Mouse (Mus musculus) intestine, embryonic 16.5 days (tissue): ENCODE data around the gene Jam3. TPM values are rescaled to one million over a fixed set of nuclear protein-coding genes. Genes with fewer than 3 reads are reported as not detected.
A peak's percentile ranks its signal among the peaks of the same experiment; 100 is the strongest.

Experiments used
- ATAC-seq: fragments of 200-750 bp; cut with Nextera tagmentation; 2 replicates; pipeline ENCODE4 v1.8.0; 2017; ENCODE audit warnings: moderate TSS enrichment, moderate library complexity
- H3K27ac ChIP-seq: fragments of 300-500 bp; sonication (generic); 2 replicates; pipeline ENCODE4 v1.5.1; 2014; ENCODE audit warnings: mild to moderate bottlenecking, low read length
- H3K27me3 ChIP-seq: fragments of 300-500 bp; sonication (generic); replicated peaks from 2 replicates; pipeline ENCODE4 v1.6.1; 2014; ENCODE audit warnings: low read length, control low read depth, mixed read lengths; ENCODE audit not compliant: control insufficient read depth, insufficient read depth
- H3K36me3 ChIP-seq: fragments of 300-500 bp; sonication (generic); 2 replicates; pipeline ENCODE4 v1.6.1; 2014; ENCODE audit warnings: low read length, control low read depth; ENCODE audit not compliant: control insufficient read depth, insufficient read depth
- H3K4me1 ChIP-seq: fragments of 300-500 bp; sonication (generic); 2 replicates; pipeline ENCODE4 v1.6.1; 2014; ENCODE audit warnings: low read length, control low read depth, mixed read lengths; ENCODE audit not compliant: control insufficient read depth, insufficient read depth
- H3K4me2 ChIP-seq: fragments of 300-500 bp; sonication (generic); 2 replicates; pipeline ENCODE4 v1.6.1; 2014; ENCODE audit warnings: low read depth, low read length, control low read depth
- H3K4me3 ChIP-seq: fragments of 300-500 bp; sonication (generic); 2 replicates; pipeline ENCODE4 v1.5.1; 2014; ENCODE audit warnings: mild to moderate bottlenecking, low read length
- H3K9ac ChIP-seq: fragments of 300-500 bp; sonication (generic); 2 replicates; pipeline ENCODE4 v1.6.1; 2014; ENCODE audit warnings: low read depth, low read length
- H3K9me3 ChIP-seq: fragments of 300-500 bp; sonication (generic); 2 replicates; pipeline ENCODE4 v1.6.1; 2016; ENCODE audit warnings: low read length, control low read depth; ENCODE audit not compliant: control insufficient read depth
- WGBS: fragments of 180-500 bp; shearing (Covaris S2); extraction: QIAGEN DNeasy Blood & Tissue Kit; methylation state at CpG from one replicate; pipeline ENCODE4 v1.1.7; 2014; 5-methylcytosine and 5-hydroxymethylcytosine counted together
- polyA plus RNA-seq: library from polyadenylated mRNA; unstranded; fragments of >200 nt; fragmentation: Nextera tagmentation; extraction: Ambion mirVana; gene quantifications from 2 replicates; pipeline ENCODE4 v1.2.1, GENCODE M21; 2015

Jam3 gene
- polyA plus RNA-seq, 1 experiment from 2014 or later: 41.4 TPM

DNA sequence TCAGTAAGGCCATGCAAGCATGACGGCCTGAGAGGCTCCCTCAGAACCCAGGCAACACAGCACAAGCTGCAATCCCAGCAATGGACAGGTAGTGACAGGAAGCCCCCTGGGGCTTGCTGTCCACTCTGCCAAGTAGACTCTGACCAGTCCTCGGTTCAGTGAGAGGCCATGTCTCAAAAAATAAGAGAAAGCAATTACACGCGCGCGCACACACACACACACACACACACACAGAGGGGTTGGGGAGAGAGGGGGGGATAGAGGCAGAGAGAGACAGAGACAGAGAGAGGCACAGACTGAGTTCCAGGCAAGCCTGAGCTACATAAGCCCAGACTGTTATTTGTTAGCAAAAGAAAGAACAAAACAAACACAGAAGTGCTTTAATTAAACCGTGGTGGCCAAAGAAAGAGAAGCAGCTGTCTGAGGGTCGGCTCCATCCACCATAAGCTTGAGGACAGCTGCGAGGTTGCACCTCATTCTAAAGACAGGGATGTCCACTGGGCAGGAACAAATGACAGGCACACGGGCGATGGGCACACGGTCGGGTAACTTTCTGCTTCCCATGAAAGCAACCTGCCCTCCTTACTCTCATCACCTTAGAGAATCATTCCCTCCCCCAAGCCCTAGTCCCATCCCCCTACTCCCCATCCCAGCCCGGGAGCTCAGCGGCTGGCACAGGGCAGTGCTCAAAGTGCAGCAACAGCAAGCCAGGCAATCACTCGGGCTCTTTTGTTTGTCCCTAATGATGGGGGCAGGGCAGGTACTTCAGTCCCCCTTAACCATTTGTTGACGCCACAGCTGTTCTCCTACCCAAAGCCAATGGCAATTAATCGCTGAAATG is 6.4 kb downstream of the Jam3 start:
- Histone ChIP-seq H3K9ac (no peak overlapping the region), H3K4me2 (no peak overlapping the region), H3K4me3 (no peak overlapping the region), H3K4me1 (0 out of 2 replicates have a peak, but pooled peaks cover 6% of the 10 kb centered on the region), H3K36me3 (no peaks in the 10 kb centered on the region), H3K9me3 (no peaks in the 10 kb centered on the region), H3K27me3 (no peaks in the 10 kb centered on the region), H3K27ac (no peak overlapping the region)
- peak; percentile 42; the same call in 1 of the 2 replicates for ATAC-seq
- WGBS: 29% methylated on average over 18 of the region's 18 CpGs

DNA sequence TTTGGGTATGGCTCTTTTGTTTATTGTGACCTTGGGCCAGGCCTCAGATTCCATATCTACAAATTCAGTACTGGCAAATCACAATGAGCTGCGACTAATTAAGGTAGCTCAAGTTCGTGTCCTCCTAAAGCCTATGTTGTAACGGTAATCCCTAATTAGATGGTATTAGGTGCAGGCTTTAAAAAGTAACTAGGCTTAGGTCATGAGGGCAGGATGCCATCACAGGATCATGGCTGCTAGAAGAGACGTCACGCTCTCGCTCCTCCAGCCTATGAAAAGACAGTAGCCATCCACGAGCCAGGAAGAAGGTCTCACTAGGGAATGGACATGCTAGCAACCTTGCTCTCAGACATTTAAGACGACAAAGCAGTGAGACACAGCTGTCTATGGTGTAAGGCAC is 7.3 kb downstream of the Jam3 start:
- H3K36me3 ChIP-seq: no peaks in the 10 kb centered on the region
- H3K4me1 ChIP-seq: 0 out of 2 replicates have a peak, but pooled peaks cover 6% of the 10 kb centered on the region
- no peaks in the 10 kb centered on the region for H3K27me3 ChIP-seq
- 81% methylated on average over 8 of the region's 8 CpGs for WGBS
- ATAC-seq: no peak
- H3K9ac ChIP-seq: no peak overlapping the region
- H3K4me2 ChIP-seq: no peak overlapping the region
- H3K9me3 ChIP-seq: no peaks in the 10 kb centered on the region
- no peak overlapping the region for H3K27ac ChIP-seq
- H3K4me3 ChIP-seq: no peak overlapping the region

DNA sequence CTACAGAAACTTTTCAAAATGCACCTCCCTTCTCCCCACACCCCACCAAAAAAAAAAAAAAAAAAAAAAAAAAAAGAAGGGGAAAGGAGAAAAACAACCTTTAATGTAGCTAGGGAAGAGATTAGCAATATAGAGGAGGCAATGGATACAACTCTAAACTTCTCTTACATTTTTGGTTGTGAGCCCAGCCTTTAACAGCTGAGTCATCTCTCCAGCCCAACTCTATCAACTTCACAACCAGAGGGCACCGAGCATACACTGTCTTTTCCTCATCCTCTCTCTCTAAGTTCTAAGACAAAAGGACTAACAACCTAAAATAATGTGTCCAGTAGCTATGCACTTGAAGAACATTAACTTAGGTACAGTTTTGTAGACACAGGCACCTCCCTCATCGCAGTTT is 8.4 kb downstream of the Jam3 start:
- no peak overlapping the region for H3K27ac ChIP-seq
- H3K27me3 ChIP-seq: no peaks in the 10 kb centered on the region
- WGBS: 80% methylated on average over 2 of the region's 2 CpGs
- no peak overlapping the region for H3K9ac ChIP-seq
- no peak for ATAC-seq
- H3K4me2 ChIP-seq: no peak overlapping the region
- H3K36me3 ChIP-seq: no peaks in the 10 kb centered on the region
- H3K4me1 ChIP-seq: 0 out of 2 replicates have a peak, but pooled peaks cover 6% of the 10 kb centered on the region
- no peak overlapping the region for H3K4me3 ChIP-seq
- no peaks in the 10 kb centered on the region for H3K9me3 ChIP-seq

DNA sequence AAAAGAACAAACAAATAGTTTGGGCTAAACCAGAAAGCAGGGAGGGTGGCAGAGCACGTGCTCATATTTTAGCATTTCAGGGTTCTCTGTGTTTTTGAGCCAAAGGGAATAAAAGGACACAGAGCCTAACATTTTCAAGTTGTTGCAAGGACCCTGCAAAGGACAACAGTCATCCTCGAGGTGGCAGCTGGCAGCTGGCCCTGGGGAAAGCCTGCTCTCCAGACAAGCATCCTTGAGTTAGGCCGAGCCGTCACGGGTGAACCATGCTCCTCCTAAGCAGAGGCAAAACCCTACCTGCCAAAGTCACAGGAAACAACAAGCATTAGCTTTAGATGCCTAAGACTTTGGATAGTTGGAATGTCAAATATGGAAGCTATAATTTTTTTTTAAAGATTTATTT is 10.2 kb downstream of the Jam3 start:
- Histone ChIP-seq H3K27ac (no peak overlapping the region), H3K4me1 (0 out of 2 replicates have a peak, but pooled peaks cover 6% of the 10 kb centered on the region), H3K9ac (no peak overlapping the region), H3K9me3 (no peaks in the 10 kb centered on the region), H3K4me3 (no peak overlapping the region), H3K36me3 (no peaks in the 10 kb centered on the region), H3K4me2 (no peak overlapping the region), H3K27me3 (no peaks in the 10 kb centered on the region)
- ATAC-seq: no peak
- 79% methylated on average over 5 of the region's 5 CpGs for WGBS

- Histone ChIP-seq H3K36me3 (no peaks in the 10 kb centered on the region), H3K9me3 (no peaks in the 10 kb centered on the region), H3K27me3 (no peaks in the 10 kb centered on the region), H3K4me3 (no peak overlapping the region), H3K4me1 (0 out of 2 replicates have a peak, but pooled peaks cover 6% of the 10 kb centered on the region), H3K9ac (no peak overlapping the region), H3K27ac (no peak overlapping the region), H3K4me2 (no peak overlapping the region)
- no peak for ATAC-seq
- WGBS: 82% methylated on average over 4 of the region's 4 CpGs
Measured at GRCm38 (mm10) chr9:27144271-27144840, 10.9 kb downstream of the Jam3 start.

DNA sequence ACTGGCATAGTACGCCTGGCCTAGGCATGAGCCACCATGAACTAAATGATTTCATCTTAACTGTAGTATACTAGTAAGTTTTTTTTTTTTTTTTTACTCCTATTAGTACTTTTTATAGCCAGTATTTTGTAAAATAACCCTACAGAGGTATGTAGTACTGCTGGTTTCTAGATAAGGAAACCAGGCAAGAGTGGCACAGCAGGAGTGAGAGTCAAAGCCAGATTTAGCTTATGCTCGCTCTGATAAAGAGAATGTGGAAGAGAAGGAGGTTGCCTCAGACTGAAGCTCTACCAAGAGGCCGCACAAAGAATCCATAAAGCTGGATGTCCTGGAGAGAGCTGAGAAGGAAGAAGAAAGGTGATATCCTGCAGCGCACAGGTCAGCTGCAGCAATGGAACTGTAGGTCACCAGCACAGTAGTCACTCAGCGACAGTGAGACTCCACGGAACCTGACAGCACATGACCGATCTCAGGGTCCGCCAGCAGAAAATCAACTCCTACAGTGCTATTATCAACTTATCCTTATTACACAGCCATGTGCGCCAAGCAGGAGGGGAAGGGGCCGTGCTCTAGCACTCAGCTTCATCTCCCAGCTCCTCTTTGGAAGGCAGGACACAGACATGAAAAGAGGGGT is 14.7 kb downstream of the Jam3 start:
- no peak overlapping the region for H3K4me2 ChIP-seq
- WGBS: 94% methylated on average over 10 of the region's 10 CpGs
- no peak for ATAC-seq

GRCm38 (mm10) chr9:27136651-27137050 is 18.6 kb downstream of the Jam3 start:
- H3K27ac ChIP-seq: no peak overlapping the region
- WGBS: 75% methylated on average over 8 of the region's 8 CpGs
- ATAC-seq: no peak

More for the DNA sequence above, 14.7 kb downstream of the Jam3 start:
- no peaks in the 10 kb centered on the region for H3K4me1 ChIP-seq
- H3K27me3 ChIP-seq: no peaks in the 10 kb centered on the region
- H3K36me3 ChIP-seq: no peaks in the 10 kb centered on the region
- no peaks in the 10 kb centered on the region for H3K9me3 ChIP-seq
- no peak overlapping the region for H3K9ac ChIP-seq
- no peak overlapping the region for H3K27ac ChIP-seq
- no peak overlapping the region for H3K4me3 ChIP-seq

DNA sequence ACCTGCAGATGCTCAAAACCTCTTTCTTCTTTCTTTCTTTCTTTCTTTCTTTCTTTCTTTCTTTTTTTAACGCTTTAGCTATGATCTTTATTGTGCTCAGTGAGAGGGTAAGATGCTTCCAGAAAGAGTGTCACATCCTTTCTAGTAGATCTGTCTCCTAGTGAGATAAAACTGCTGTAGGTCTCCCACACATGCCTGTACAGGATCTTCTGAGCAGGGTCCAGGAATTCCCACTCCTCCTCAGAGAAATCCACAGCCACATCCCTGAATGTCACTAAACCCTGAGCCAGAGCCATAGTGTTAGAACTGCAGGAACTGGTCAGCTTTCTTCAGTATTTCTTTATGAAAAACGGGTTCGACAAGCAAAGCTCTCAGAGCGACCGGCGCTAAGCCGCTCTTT is 19.8 kb downstream of the Jam3 start:
- no peak overlapping the region for H3K27ac ChIP-seq
- H3K27me3 ChIP-seq: no peaks in the 10 kb centered on the region
- ATAC-seq: no peak
- no peak overlapping the region for H3K4me3 ChIP-seq
- no peaks in the 10 kb centered on the region for H3K4me1 ChIP-seq
- H3K36me3 ChIP-seq: no peaks in the 10 kb centered on the region
- WGBS: 88% methylated on average over 7 of the region's 7 CpGs
- no peaks in the 10 kb centered on the region for H3K9me3 ChIP-seq
- H3K9ac ChIP-seq: no peak overlapping the region
- H3K4me2 ChIP-seq: no peak overlapping the region

More at GRCm38 (mm10) chr9:27136651-27137050, 18.6 kb downstream of the Jam3 start:
- Histone ChIP-seq H3K4me2 (no peak overlapping the region), H3K9ac (no peak overlapping the region), H3K9me3 (no peaks in the 10 kb centered on the region), H3K27me3 (no peaks in the 10 kb centered on the region), H3K4me3 (no peak overlapping the region), H3K36me3 (no peaks in the 10 kb centered on the region), H3K4me1 (no peaks in the 10 kb centered on the region)

DNA sequence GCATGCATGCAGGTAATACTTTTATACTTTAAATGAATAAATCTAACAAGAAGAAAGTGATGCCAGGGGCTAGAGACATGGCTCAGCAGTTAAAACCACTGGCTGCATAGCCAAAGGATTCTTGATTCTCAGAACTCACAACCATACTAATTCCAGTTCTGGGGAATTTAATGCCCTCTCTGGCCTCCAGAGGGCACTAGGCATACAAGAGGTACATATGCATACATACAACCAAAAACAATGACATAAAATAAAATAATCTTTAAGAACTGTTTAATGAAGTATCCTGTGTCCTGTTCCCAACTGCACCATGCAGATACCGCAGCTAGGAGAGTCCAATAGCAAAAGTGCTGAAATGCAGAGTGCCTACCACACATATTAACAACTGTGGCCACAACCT is 20.8 kb downstream of the Jam3 start:
- Histone ChIP-seq H3K4me3 (no peak overlapping the region), H3K4me2 (no peak overlapping the region), H3K9ac (no peak overlapping the region), H3K27ac (no peak overlapping the region), H3K27me3 (no peaks in the 10 kb centered on the region), H3K4me1 (no peaks in the 10 kb centered on the region), H3K9me3 (no peaks in the 10 kb centered on the region), H3K36me3 (no peaks in the 10 kb centered on the region)
- ATAC-seq: no peak
- 72% methylated on average over 1 of the region's 1 CpGs for WGBS
